Mouse (Mus musculus) MN1 (cell line): ENCODE measurements around the gene 4930578G10Rik.
A peak's percentile ranks its signal among the peaks of the same experiment; 100 is the strongest.
"Not testable (repeated sequence)": the region's sequence is repeated elsewhere in the genome, so short reads cannot be mapped to it uniquely, and the experiment has no call there.

Experiments used
- DNase-seq: peaks from one replicate; pipeline ENCODE4 v3.0.0-alpha.2; 2016; ENCODE audit warnings: low spot score

Gene 4930578G10Rik

GRCm38 (mm10) chr4:42735245-42735644 is at the start of gene 4930578G10Rik:
4930578G10Rik (plus strand) TSS chr4:42735545.
- DNase-seq = not testable (repeated sequence)

GRCm38 (mm10) chr4:42756477-42756876 is 21.1 kb downstream of the 4930578G10Rik start, which contains the start of gene Ccl19:
Ccl19 (minus strand) TSS chr4:42756577.
- not testable (repeated sequence) for DNase-seq

- not testable (repeated sequence) for DNase-seq
These were observed 38.5 kb downstream of the 4930578G10Rik start, which contains the start of gene Ccl21a for GRCm38 (mm10) chr4:42773893-42774292. Ccl21a (minus strand) TSS chr4:42773993.

GRCm38 (mm10) chr4:42853788-42854187 is 118.4 kb downstream of the 4930578G10Rik start, which contains the start of gene Fam205a1:
Fam205a1 (minus strand) TSS chr4:42853888.
- DNase-seq = not testable (repeated sequence)

- not testable (repeated sequence) for DNase-seq
These were observed 121.3 kb downstream of the 4930578G10Rik start, which contains the start of gene Gm12394 for GRCm38 (mm10) chr4:42856671-42857070. Gm12394 (minus strand) TSS chr4:42856771.

- not testable (repeated sequence) for DNase-seq
These were observed 125.1 kb downstream of the 4930578G10Rik start for GRCm38 (mm10) chr4:42860483-42860882.

- DNase-seq = not testable (repeated sequence)
These were observed 128.1 kb downstream of the 4930578G10Rik start for GRCm38 (mm10) chr4:42863487-42863886.

- DNase-seq = no peak
These were observed 132.0 kb downstream of the 4930578G10Rik start for GRCm38 (mm10) chr4:42867390-42867789.

GRCm38 (mm10) chr4:42868193-42868592 is 132.8 kb downstream of the 4930578G10Rik start:
- DNase-seq = no peak

- no peak for DNase-seq
These were observed 135.4 kb downstream of the 4930578G10Rik start for GRCm38 (mm10) chr4:42870748-42871147.

- no peak for DNase-seq
These were observed 136.8 kb downstream of the 4930578G10Rik start for GRCm38 (mm10) chr4:42872151-42872550.

GRCm38 (mm10) chr4:42872746-42873435 is 137.5 kb downstream of the 4930578G10Rik start:
- no peak for DNase-seq

- no peak for DNase-seq
These were observed 138.8 kb downstream of the 4930578G10Rik start, which contains the start of gene Fam205c for GRCm38 (mm10) chr4:42874134-42874533. Fam205c (minus strand) TSS chr4:42874234.

GRCm38 (mm10) chr4:42876586-42877291 is 141.4 kb downstream of the 4930578G10Rik start:
- peak; percentile 75 for DNase-seq

GRCm38 (mm10) chr4:42877657-42878056 is 142.3 kb downstream of the 4930578G10Rik start:
- no peak for DNase-seq

GRCm38 (mm10) chr4:42879829-42880676 is 144.7 kb downstream of the 4930578G10Rik start:
- DNase-seq = peak; percentile 14

GRCm38 (mm10) chr4:42880677-42880948 is 145.3 kb downstream of the 4930578G10Rik start:
- no peak for DNase-seq

GRCm38 (mm10) chr4:42886926-42887325 is 151.6 kb downstream of the 4930578G10Rik start:
- DNase-seq = no peak

- DNase-seq = no peak
These were observed 153.5 kb downstream of the 4930578G10Rik start for GRCm38 (mm10) chr4:42888806-42889205.

GRCm38 (mm10) chr4:42891176-42891575 is 155.8 kb downstream of the 4930578G10Rik start:
- no peak for DNase-seq

GRCm38 (mm10) chr4:42895118-42895517 is 159.8 kb downstream of the 4930578G10Rik start:
- no peak for DNase-seq
